Mouse (Mus musculus) liver, adult 2 months (tissue): ENCODE measurements around the gene Gm6993. TPM values are rescaled to one million over a fixed set of nuclear protein-coding genes. Genes with fewer than 3 reads are reported as not detected.
A peak's percentile ranks its signal among the peaks of the same experiment; 100 is the strongest.

Experiments
- DNase-seq: peaks from one replicate; pipeline ENCODE4 v3.0.0-alpha.2; 2011; ENCODE audit warnings: low read depth, low spot score; ENCODE audit errors: extremely low read depth
- H3K27ac ChIP-seq: fragments of 200-500 bp; replicated peaks from 2 replicates; pipeline ENCODE4 v1.5.1; 2012; ENCODE audit warnings: low read depth, mild to moderate bottlenecking, control low read depth, inconsistent platforms, low read length; ENCODE audit not compliant: insufficient read depth
- H3K27me3 ChIP-seq: fragments of 200-500 bp; 2 replicates; pipeline ENCODE4 v1.6.1; 2012; ENCODE audit warnings: mild to moderate bottlenecking, moderate library complexity, low read length, inconsistent platforms; ENCODE audit not compliant: control insufficient read depth, insufficient read depth
- H3K36me3 ChIP-seq: fragments of 200-500 bp; 2 replicates; pipeline ENCODE4 v1.6.1; 2012; ENCODE audit warnings: low read length, inconsistent platforms; ENCODE audit not compliant: control insufficient read depth, insufficient read depth
- H3K4me1 ChIP-seq: fragments of 200-500 bp; 2 replicates; pipeline ENCODE4 v1.6.1; 2011; ENCODE audit warnings: low read length; ENCODE audit not compliant: control insufficient read depth, insufficient read depth
- H3K4me3 ChIP-seq: fragments of 200-500 bp; 2 replicates; pipeline ENCODE4 v1.5.1; 2011; ENCODE audit warnings: low read depth, mild to moderate bottlenecking, control low read depth, low read length, moderate library complexity; ENCODE audit not compliant: insufficient read depth
- H3K79me2 ChIP-seq: fragments of 200-500 bp; 2 replicates; pipeline ENCODE4 v1.6.1; 2012; ENCODE audit warnings: inconsistent platforms, mild to moderate bottlenecking, low read length, moderate library complexity; ENCODE audit not compliant: control insufficient read depth, insufficient read depth
- H3K9ac ChIP-seq: fragments of 200-500 bp; 2 replicates; pipeline ENCODE4 v1.6.1; 2012; ENCODE audit warnings: low read depth, mild to moderate bottlenecking, control low read depth, inconsistent platforms, low read length
- CTCF ChIP-seq: fragments of 200-500 bp; IDR thresholded peaks from 2 replicates; pipeline ENCODE4 v1.5.1; 2011; ENCODE audit warnings: low read depth, low read length, control low read depth
- POLR2A ChIP-seq: fragments of 200-500 bp; IDR thresholded peaks from 2 replicates; pipeline ENCODE4 v1.6.1; 2011; ENCODE audit warnings: low read length, control low read depth; ENCODE audit not compliant: insufficient read depth; ENCODE audit errors: extremely low read depth
- WGBS: fragments of 180-500 bp; shearing (Covaris S2); methylation state at CpG from one replicate; pipeline ENCODE4 v1.1.7; 2018; 5-methylcytosine and 5-hydroxymethylcytosine counted together
- polyA plus RNA-seq: library from polyadenylated mRNA; depleted of rRNA; stranded (reverse); fragments of >200 nt; gene quantifications from 2 replicates; pipeline ENCODE4 v1.2.3, GENCODE M21; 2012
- total RNA-seq: library from RNA; depleted of rRNA; stranded (reverse); fragments of >200 nt; gene quantifications from 2 replicates; pipeline ENCODE4 v1.2.3, GENCODE M21; 2014

Gm6993 gene
- total and polyA plus RNA-seq, 2 experiments, result not detected

DNA sequence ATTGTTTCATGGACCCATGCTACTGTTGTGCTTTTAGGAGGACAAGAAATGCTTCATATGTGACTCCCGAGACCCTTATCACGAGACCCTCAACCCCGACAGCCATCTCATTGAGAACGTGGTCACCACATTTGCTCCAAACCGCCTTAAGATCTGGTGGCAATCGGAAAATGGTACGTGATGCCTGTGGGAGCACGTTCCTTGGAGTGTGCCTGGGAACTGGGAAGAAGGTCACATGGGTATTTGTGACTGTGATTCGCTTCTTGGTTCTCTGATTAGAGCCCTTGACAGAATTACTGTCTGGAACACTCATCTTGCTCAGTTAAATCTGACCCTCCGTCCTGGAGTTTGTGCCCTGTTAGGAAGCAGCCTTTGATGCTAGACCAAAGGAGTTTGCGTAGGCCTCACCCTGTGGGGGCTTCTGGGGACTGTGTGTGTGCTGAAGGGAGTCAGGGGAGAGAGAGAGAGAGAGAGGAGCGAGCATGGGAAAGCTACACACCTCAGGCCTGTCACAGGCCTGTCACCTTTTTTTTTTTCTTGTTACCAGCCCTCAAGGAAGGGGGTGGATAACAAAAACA is 28.5 kb downstream of the Gm6993 start:
- Histone ChIP-seq H3K4me3 (no peak overlapping the region), H3K4me1 (no peaks in the 10 kb centered on the region; the same call in 1 of the 2 replicates), H3K27me3 (peaks cover 9% of the 10 kb centered on the region; the same call in 1 of the 2 replicates), H3K36me3 (no peaks in the 10 kb centered on the region), H3K27ac (no peak overlapping the region), H3K79me2 (no peaks in the 10 kb centered on the region), H3K9ac (no peak overlapping the region)
- no peak for DNase-seq
- WGBS, result 87% methylated on average over 12 of the region's 12 CpGs
- TF ChIP-seq CTCF, result no peak
- no peak for TF ChIP-seq POLR2A

DNA sequence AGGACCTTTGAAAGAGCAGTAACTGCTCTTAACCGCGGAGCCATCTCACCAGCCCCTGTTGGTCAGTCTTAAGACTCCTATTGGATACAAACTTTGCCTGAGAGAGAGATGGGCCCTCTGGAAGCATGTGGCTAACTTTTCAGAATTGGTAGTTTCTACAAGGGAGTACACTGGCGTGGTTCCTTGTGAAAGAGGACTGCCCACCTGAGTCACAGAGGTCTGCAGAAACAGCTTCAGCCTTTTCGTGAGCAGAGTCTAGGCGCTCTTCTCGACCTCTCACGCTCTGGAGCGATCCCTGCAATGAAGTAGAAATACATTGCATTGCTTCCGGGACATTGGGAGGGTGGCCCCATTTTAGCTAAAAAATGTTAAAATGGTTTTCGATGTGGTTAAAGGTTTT is 29.8 kb downstream of the Gm6993 start:
- no peak overlapping the region for H3K4me3 ChIP-seq
- TF ChIP-seq CTCF (no peak), POLR2A (no peak)
- no peak for DNase-seq
- no peak overlapping the region for H3K27ac ChIP-seq
- no peaks in the 10 kb centered on the region; the same call in 1 of the 2 replicates for H3K4me1 ChIP-seq
- H3K36me3 ChIP-seq, result no peaks in the 10 kb centered on the region
- WGBS, result 96% methylated on average over 10 of the region's 10 CpGs
- H3K27me3 ChIP-seq, result peaks cover 5% of the 10 kb centered on the region; the same call in 1 of the 2 replicates
- H3K9ac ChIP-seq, result no peak overlapping the region
- no peaks in the 10 kb centered on the region for H3K79me2 ChIP-seq

DNA sequence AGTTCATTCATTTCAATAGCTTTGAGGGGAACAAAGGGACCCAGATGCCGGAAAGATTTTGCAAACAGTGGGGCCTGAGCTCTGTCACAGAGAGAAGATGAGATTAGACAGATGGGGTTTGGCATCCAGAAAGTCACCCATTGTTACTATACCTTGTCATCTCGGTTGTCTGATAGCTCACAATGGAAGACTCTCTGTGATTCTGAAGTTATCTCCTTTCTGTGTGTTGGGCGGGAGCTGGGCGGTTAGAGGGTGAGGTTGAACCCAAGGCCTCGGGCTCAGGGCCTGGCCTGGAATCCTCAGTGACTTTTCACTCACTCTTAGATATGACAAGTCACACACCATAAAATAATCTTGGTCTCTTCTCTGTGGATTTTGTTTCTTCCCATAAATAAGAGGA is 30.2 kb downstream of the Gm6993 start:
- TF ChIP-seq POLR2A (no peak), CTCF (no peak)
- Histone ChIP-seq H3K4me1 (no peaks in the 10 kb centered on the region; the same call in 1 of the 2 replicates), H3K27me3 (peaks cover 5% of the 10 kb centered on the region; the same call in 1 of the 2 replicates), H3K36me3 (no peaks in the 10 kb centered on the region), H3K79me2 (no peaks in the 10 kb centered on the region), H3K27ac (no peak overlapping the region; the same call in 1 of the 2 replicates), H3K4me3 (no peak overlapping the region), H3K9ac (no peak overlapping the region)
- WGBS, result 84% methylated on average over 5 of the region's 5 CpGs
- DNase-seq, result no peak

DNA sequence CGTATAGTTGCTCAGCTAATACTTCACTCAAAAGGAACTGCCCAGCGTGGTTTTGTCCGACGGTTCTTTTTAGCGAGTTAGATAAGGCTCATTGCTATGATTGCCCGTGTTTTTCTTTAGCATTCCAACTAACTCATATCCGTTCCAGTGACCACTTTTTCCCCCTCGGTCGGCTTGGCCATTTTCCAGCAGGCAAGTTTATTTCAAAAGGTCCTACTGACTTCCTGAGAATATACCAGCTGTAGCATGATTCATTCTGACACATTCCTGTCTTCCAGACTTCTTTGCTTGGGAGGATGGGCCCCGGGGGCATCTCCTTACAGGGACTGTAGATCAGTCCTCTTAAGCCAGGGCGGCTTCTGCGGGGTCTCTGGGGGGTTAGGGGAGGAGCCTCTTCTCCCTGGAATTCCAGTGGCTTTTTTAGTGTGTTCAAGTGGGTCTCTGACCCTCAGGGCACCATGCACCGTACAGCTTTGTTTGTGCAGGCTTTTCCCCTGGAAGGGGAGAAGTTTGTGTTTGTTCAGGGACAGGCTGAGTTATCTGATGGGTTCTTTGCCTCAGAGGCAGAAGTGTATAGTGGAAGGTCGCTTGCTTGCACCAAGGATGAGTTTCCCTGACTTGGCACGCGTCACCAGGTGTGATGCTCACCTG is 30.9 kb downstream of the Gm6993 start:
- H3K4me3 ChIP-seq, result no peak overlapping the region
- no peaks in the 10 kb centered on the region for H3K79me2 ChIP-seq
- no peak for TF ChIP-seq CTCF
- H3K9ac ChIP-seq, result no peak overlapping the region
- H3K36me3 ChIP-seq, result no peaks in the 10 kb centered on the region
- H3K27me3 ChIP-seq, result peaks cover 5% of the 10 kb centered on the region; the same call in 1 of the 2 replicates
- no peak overlapping the region for H3K27ac ChIP-seq
- no peaks in the 10 kb centered on the region; the same call in 1 of the 2 replicates for H3K4me1 ChIP-seq
- WGBS, result 34% methylated on average over 16 of the region's 16 CpGs
- peak; percentile 36 for DNase-seq

DNA sequence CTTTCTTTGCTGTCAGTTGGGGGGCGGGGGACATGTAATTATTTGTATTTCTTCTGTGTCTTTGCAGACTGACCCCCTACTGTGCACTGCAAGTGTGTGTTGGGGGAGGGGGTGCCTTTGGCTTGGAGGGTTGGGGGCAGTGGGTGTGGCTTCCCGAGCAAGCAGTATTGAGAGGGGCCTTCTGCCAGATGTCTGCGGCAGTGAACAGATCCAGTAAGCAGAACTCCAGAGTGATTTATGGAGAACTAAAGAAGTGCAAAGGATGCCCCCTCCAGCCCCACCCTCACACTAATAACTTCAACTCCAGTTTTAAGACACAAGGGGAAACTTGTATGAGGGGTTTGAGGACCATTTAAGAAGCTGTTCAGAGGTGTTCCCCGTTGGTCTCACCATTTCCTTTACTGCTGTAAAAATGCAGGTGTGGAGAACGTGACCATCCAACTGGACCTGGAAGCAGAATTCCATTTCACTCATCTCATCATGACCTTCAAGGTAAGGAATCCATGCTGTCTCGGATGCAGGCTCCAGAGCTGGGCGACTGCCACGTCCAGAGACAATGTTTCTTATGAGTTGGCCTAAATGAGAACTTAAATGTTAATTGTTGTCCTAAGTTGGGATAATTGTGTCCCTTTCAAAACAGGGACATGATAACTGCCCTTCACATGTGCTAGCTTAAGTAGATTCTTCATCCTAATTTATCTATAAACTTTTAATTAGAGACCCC is 31.6 kb downstream of the Gm6993 start:
- Histone ChIP-seq H3K4me3 (no peak overlapping the region), H3K36me3 (no peaks in the 10 kb centered on the region), H3K79me2 (no peaks in the 10 kb centered on the region), H3K27ac (no peak overlapping the region), H3K4me1 (no peaks in the 10 kb centered on the region; the same call in 1 of the 2 replicates), H3K9ac (no peak overlapping the region), H3K27me3 (peaks cover 5% of the 10 kb centered on the region; the same call in 1 of the 2 replicates)
- 67% methylated on average over 8 of the region's 8 CpGs for WGBS
- DNase-seq, result no peak
- TF ChIP-seq CTCF (no peak), POLR2A (no peak)
